Mouse (Mus musculus): Measurements from ENCODE around the gene Tle6. TPM values are rescaled to one million over a fixed set of nuclear protein-coding genes. Genes with fewer than 3 reads are reported as not detected.

Tle6 gene
- polyA plus RNA-seq, 1 experiment from 2014 or later = 23.9 TPM

- Histone ChIP-seq H3K4me1 (replicated peaks) (peaks cover 35% of the 10 kb centered on the region), H3K4me3 (no peak overlapping the region), H3K9me3 (replicated peaks) (no peaks in the 10 kb centered on the region), H3K27ac (no peak overlapping the region), H3K4me2 (no peak overlapping the region), H3K36me3 (no peaks in the 10 kb centered on the region), H3K9ac (0 out of 2 replicates have a peak overlapping the region, but pooled peaks have one; percentile 13), H3K27me3 (no peaks in the 10 kb centered on the region)
- WGBS = 60% methylated on average over 5 of the region's 5 CpGs
- no peak for ATAC-seq (replicated peaks; ENCODE audit: insufficient number of reproducible peaks, insufficient read depth, low FRiP score, low read depth)
Observed at GRCm38 (mm10) chr10:81546332-81546731, 54.5 kb downstream of the Tle6 start.

GRCm38 (mm10) chr10:81545161-81545747 lies 55.6 kb downstream of the Tle6 start, which contains the start of gene Gna11:
Gene Gna11, minus strand, starts transcription at chr10:81545190.
- peak; percentile 95 for ATAC-seq (replicated peaks; ENCODE audit: insufficient number of reproducible peaks, insufficient read depth, low FRiP score, low read depth)
- peak within 1 kb of the TSS; percentile 76 for H3K27ac ChIP-seq
- H3K27me3 ChIP-seq = no peaks in the 10 kb centered on the region
- H3K36me3 ChIP-seq = no peaks in the 10 kb centered on the region
- WGBS = under 1% methylated on average over 57 of the region's 59 CpGs
- H3K9ac ChIP-seq = peak within 1 kb of the TSS; percentile 88
- peak within 1 kb of the TSS; percentile 78 for H3K4me3 ChIP-seq
- peak within 1 kb of the TSS; percentile 80 for H3K4me2 ChIP-seq
- peaks cover 36% of the 10 kb centered on the region for H3K4me1 ChIP-seq (replicated peaks)
- H3K9me3 ChIP-seq (replicated peaks) = no peaks in the 10 kb centered on the region

- no peaks in the 10 kb centered on the region for H3K9me3 ChIP-seq (replicated peaks)
- ATAC-seq (replicated peaks; ENCODE audit: insufficient number of reproducible peaks, insufficient read depth, low FRiP score, low read depth) = no peak
- peak overlapping the region; percentile 73 for H3K27ac ChIP-seq
- no peaks in the 10 kb centered on the region for H3K36me3 ChIP-seq
- H3K4me2 ChIP-seq = peak overlapping the region; percentile 80
- H3K4me1 ChIP-seq (replicated peaks) = peaks cover 36% of the 10 kb centered on the region
- WGBS = under 1% methylated on average over 88 of the region's 93 CpGs
- no peaks in the 10 kb centered on the region for H3K27me3 ChIP-seq
- peak overlapping the region; percentile 78 for H3K4me3 ChIP-seq
- H3K9ac ChIP-seq = peak overlapping the region; percentile 88
Observed at GRCm38 (mm10) chr10:81544296-81545160, 56.3 kb downstream of the Tle6 start.

GRCm38 (mm10) chr10:81543633-81544032 lies 57.2 kb downstream of the Tle6 start:
- ATAC-seq (replicated peaks; ENCODE audit: insufficient number of reproducible peaks, insufficient read depth, low FRiP score, low read depth) = no peak
- no peak overlapping the region for H3K27ac ChIP-seq
- H3K4me1 ChIP-seq (replicated peaks) = peaks cover 36% of the 10 kb centered on the region

GRCm38 (mm10) chr10:81542727-81543460 lies 58.0 kb downstream of the Tle6 start:
- Histone ChIP-seq H3K27me3 (no peaks in the 10 kb centered on the region), H3K4me3 (peak overlapping the region; percentile 78; the same call in 1 of the 2 replicates), H3K9me3 (replicated peaks) (no peaks in the 10 kb centered on the region), H3K4me2 (peak overlapping the region; percentile 80), H3K9ac (peak overlapping the region; percentile 88), H3K4me1 (replicated peaks) (peaks cover 36% of the 10 kb centered on the region), H3K27ac (no peak overlapping the region), H3K36me3 (no peaks in the 10 kb centered on the region)
- WGBS = 74% methylated on average over 7 of the region's 7 CpGs
- no peak for ATAC-seq (replicated peaks; ENCODE audit: insufficient number of reproducible peaks, insufficient read depth, low FRiP score, low read depth)

More at GRCm38 (mm10) chr10:81543633-81544032, 57.2 kb downstream of the Tle6 start:
- H3K4me3 ChIP-seq = peak overlapping the region; percentile 78
- 62% methylated on average over 1 of the region's 1 CpGs for WGBS
- H3K27me3 ChIP-seq = no peaks in the 10 kb centered on the region
- peak overlapping the region; percentile 80 for H3K4me2 ChIP-seq
- peak overlapping the region; percentile 88 for H3K9ac ChIP-seq
- H3K9me3 ChIP-seq (replicated peaks) = no peaks in the 10 kb centered on the region
- H3K36me3 ChIP-seq = no peaks in the 10 kb centered on the region

- Histone ChIP-seq H3K4me2 (peak overlapping the region; percentile 23), H3K9ac (peak overlapping the region; percentile 1; the same call in 1 of the 2 replicates), H3K4me1 (replicated peaks) (peaks cover 36% of the 10 kb centered on the region), H3K9me3 (replicated peaks) (no peaks in the 10 kb centered on the region), H3K27me3 (no peaks in the 10 kb centered on the region), H3K27ac (peak overlapping the region; percentile 32; the same call in 1 of the 2 replicates), H3K4me3 (no peak overlapping the region), H3K36me3 (no peaks in the 10 kb centered on the region)
- 43% methylated on average over 10 of the region's 10 CpGs for WGBS
- no peak for ATAC-seq (replicated peaks; ENCODE audit: insufficient number of reproducible peaks, insufficient read depth, low FRiP score, low read depth)
Observed at GRCm38 (mm10) chr10:81541803-81542202, 59.1 kb downstream of the Tle6 start.

GRCm38 (mm10) chr10:81541363-81541762 lies 59.5 kb downstream of the Tle6 start:
- H3K4me1 ChIP-seq (replicated peaks) = peaks cover 36% of the 10 kb centered on the region
- 0 out of 2 replicates have a peak overlapping the region, but pooled peaks have one; percentile 23 for H3K4me2 ChIP-seq
- no peaks in the 10 kb centered on the region for H3K27me3 ChIP-seq
- 0 out of 2 replicates have a peak overlapping the region, but pooled peaks have one; percentile 1 for H3K9ac ChIP-seq
- ATAC-seq (replicated peaks; ENCODE audit: insufficient number of reproducible peaks, insufficient read depth, low FRiP score, low read depth) = no peak
- WGBS = 72% methylated on average over 5 of the region's 5 CpGs
- no peak overlapping the region for H3K4me3 ChIP-seq
- H3K36me3 ChIP-seq = no peaks in the 10 kb centered on the region
- peak overlapping the region; percentile 32; the same call in 1 of the 2 replicates for H3K27ac ChIP-seq
- no peaks in the 10 kb centered on the region for H3K9me3 ChIP-seq (replicated peaks)

Other genes starting within 250 kb of the Tle6 start
- 11.7 and 22.3 TPM in 2 replicates for gene Mfsd12, start 243.6 kb downstream of the Tle6 start, polyA plus RNA-seq (2015; fragmentation: Nextera tagmentation; extraction: Ambion mirVana)
- gene 4930404N11Rik, start 235.3 kb downstream of the Tle6 start, polyA plus RNA-seq (2015; fragmentation: Nextera tagmentation; extraction: Ambion mirVana) = 0.81 and 2.2 TPM in 2 replicates
- gene Fzr1, start 222.6 kb downstream of the Tle6 start, polyA plus RNA-seq (2015; fragmentation: Nextera tagmentation; extraction: Ambion mirVana) = 66.5 and 84.1 TPM in 2 replicates
- gene Dohh, start 216.6 kb downstream of the Tle6 start, polyA plus RNA-seq (2015; fragmentation: Nextera tagmentation; extraction: Ambion mirVana) = 65.2 and 79.9 TPM in 2 replicates
- 2.2 and 2.3 TPM in 2 replicates for gene Gm48551, start 216.6 kb downstream of the Tle6 start, polyA plus RNA-seq (2015; fragmentation: Nextera tagmentation; extraction: Ambion mirVana)
- 0.84 and 0.91 TPM in 2 replicates for gene Gm48552, start 212.1 kb downstream of the Tle6 start, polyA plus RNA-seq (2015; fragmentation: Nextera tagmentation; extraction: Ambion mirVana)
- 3.9 and 4.1 TPM in 2 replicates for gene Smim24, start 208.0 kb downstream of the Tle6 start, polyA plus RNA-seq (2015; fragmentation: Nextera tagmentation; extraction: Ambion mirVana)
- gene Nfic, start 145.4 kb downstream of the Tle6 start, polyA plus RNA-seq (2015; fragmentation: Nextera tagmentation; extraction: Ambion mirVana) = 60.9 and 71.2 TPM in 2 replicates
- gene Celf5, start 118.4 kb downstream of the Tle6 start, polyA plus RNA-seq (2015; fragmentation: Nextera tagmentation; extraction: Ambion mirVana) = 0.08 and 0.41 TPM in 2 replicates
- gene Ncln, start 104.7 kb downstream of the Tle6 start, polyA plus RNA-seq (2015; fragmentation: Nextera tagmentation; extraction: Ambion mirVana) = 43.6 and 63.4 TPM in 2 replicates
- 0.47 and 1.5 TPM in 2 replicates for gene S1pr4, start 100.9 kb downstream of the Tle6 start, polyA plus RNA-seq (2015; fragmentation: Nextera tagmentation; extraction: Ambion mirVana)
- 0.64 and 1.6 TPM in 2 replicates for gene Gna15, start 76.8 kb downstream of the Tle6 start, polyA plus RNA-seq (2015; fragmentation: Nextera tagmentation; extraction: Ambion mirVana)
- 52.1 and 64.1 TPM in 2 replicates for gene Gna11, start 55.9 kb downstream of the Tle6 start, polyA plus RNA-seq (2015; fragmentation: Nextera tagmentation; extraction: Ambion mirVana)
- gene Aes, start 41.6 kb downstream of the Tle6 start, polyA plus RNA-seq (2015; fragmentation: Nextera tagmentation; extraction: Ambion mirVana) = 650 and 761 TPM in 2 replicates
- gene Tle2, start 26.5 kb downstream of the Tle6 start, polyA plus RNA-seq (2015; fragmentation: Nextera tagmentation; extraction: Ambion mirVana) = 23.6 and 29.3 TPM in 2 replicates
- gene BC025920, start 5.2 kb upstream of the Tle6 start, polyA plus RNA-seq (2015; fragmentation: Nextera tagmentation; extraction: Ambion mirVana) = 0.48 and 0.72 TPM in 2 replicates
- 20.8 and 26.7 TPM in 2 replicates for gene Sirt6, start 26.7 kb upstream of the Tle6 start, polyA plus RNA-seq (2015; fragmentation: Nextera tagmentation; extraction: Ambion mirVana)
- gene Ankrd24, start 27.5 kb upstream of the Tle6 start, polyA plus RNA-seq (2015; fragmentation: Nextera tagmentation; extraction: Ambion mirVana) = 12.3 and 13.7 TPM in 2 replicates
- 2.8 and 2.9 TPM in 2 replicates for gene Gm10778, start 48.0 kb upstream of the Tle6 start, polyA plus RNA-seq (2015; fragmentation: Nextera tagmentation; extraction: Ambion mirVana)
- gene Zfp433, start 103.8 kb upstream of the Tle6 start, polyA plus RNA-seq (2015; fragmentation: Nextera tagmentation; extraction: Ambion mirVana) = 8.3 and 10.9 TPM in 2 replicates
- 3.9 and 4.6 TPM in 2 replicates for gene Gm3055, start 170.1 kb upstream of the Tle6 start, polyA plus RNA-seq (2015; fragmentation: Nextera tagmentation; extraction: Ambion mirVana)
- gene Gm4767, start 211.1 kb upstream of the Tle6 start, polyA plus RNA-seq (2015; fragmentation: Nextera tagmentation; extraction: Ambion mirVana) = 1.2 and 2.2 TPM in 2 replicates

Data from heart, embryonic 15.5 days (tissue).